Mouse (Mus musculus): Measurements from ENCODE around the gene Ptch2.

DNA sequence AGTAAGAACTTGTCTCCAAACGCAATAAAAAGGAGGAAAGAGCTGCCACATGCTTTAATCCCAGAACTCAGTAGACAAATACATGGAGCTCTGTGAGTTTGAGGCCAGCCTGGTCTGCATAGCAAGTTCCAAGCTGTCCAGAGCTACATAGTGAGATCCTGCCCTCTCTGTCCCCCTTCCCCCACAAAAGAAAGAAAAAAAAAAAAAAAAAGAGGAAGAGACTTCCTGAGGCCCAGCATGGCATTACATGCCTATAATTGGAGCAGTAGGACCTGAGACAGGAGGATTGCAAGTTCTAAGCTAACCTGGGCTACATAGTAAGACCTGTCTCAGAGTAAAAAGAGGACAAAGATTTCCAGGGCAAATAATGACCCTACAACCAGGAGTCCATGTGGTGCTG, 26.2 kb upstream of the Ptch2 start:
- TF ChIP-seq MYB (IDR thresholded peaks at IDR 0.05; ENCODE audit: low read depth, low read length) (no peak), MAX (IDR thresholded peaks at IDR 0.05; ENCODE audit: low read length) (no peak), ZNF384 (IDR thresholded peaks at IDR 0.05; ENCODE audit: low read depth, low read length) (peak; percentile 95), POLR2AphosphoS2 (IDR thresholded peaks at IDR 0.05; ENCODE audit: low read length) (no peak), CTCF (IDR thresholded peaks at IDR 0.05 in 2 of 3, conservative IDR thresholded peaks at IDR 0.05 in 1 of 3; ENCODE audit: control insufficient read depth in 1 of 3, insufficient read depth in 1 of 3, low read depth in 2 of 3, low read length in 3 of 3, poor library complexity in 1 of 3, severe bottlenecking in 1 of 3) (no peak), RAD21 (IDR thresholded peaks at IDR 0.05; ENCODE audit: low read depth, low read length) (no peak)

Measured in MEL (cell line).